Comparison of ENCODE assay signal across 7 mouse cellular contexts in the genomic region with DNA sequence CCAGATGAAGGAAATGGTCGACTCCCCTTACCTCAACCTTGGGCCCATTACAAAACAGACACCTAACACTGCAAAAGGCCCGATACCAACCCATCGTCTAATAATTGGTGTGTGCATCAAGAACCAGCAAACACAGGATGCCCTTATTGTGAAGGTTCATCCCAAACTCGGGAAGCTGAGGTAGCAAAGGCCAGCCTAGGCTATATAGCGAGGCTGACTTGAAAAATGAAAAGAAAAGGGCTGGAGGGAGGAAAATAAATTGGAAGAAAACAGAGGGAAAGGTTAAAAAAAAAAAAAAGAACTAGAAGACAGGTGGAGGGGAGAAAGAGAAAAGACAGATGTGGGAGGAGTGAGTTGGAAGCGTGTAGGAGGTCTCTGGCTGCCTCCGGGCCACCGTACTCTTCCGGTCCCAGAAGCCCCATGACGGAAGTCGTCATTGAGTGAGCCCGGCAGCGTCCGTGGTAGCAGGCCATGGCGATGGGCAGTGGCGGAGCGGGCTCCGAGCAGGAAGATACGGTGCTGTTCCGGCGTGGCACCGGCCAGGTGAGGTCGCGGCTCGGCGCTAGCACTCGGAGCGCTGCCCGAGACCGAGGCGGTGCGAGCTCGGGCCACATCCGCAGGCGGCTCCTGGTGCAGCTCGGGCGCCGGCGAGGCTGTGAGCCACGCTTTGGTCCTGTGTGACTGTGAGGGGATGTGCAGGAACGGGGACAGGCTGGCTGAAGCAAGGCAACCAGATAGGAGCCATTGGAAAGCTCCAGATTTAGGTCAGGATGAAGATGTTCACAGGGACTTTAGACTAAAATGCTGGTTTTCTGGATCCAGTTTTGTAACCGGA. TPM values are rescaled to one million over a fixed set of nuclear protein-coding genes. Genes with fewer than 3 reads are reported as not detected.
DNase-seq lines count a peak whose midpoint lies in the region; ATAC-seq lines count a peak whose summit lies in the region.

A gene (plus strand): TSS at position 430 of the 835 bp plus-strand sequence.

- H3K4me2 ChIP-seq in intestine, embryonic 15.5 days (replicated peaks) = peak within 1 kb of the TSS; percentile 76

- H3K9ac ChIP-seq in intestine, embryonic 15.5 days = peak within 1 kb of the TSS; percentile 87

- intact Hi-C loops in gastrocnemius, postnatal 36 days (cut with DNase I) = no loop called here
- intact Hi-C loops in left cerebral cortex, postnatal 25 days (cut with DNase I) = no loop called here

- H3K27me3 ChIP-seq in intestine, embryonic 15.5 days (replicated peaks) = no peaks in the 10 kb centered on the region
- H3K27me3 ChIP-seq in midbrain, embryonic 10.5 days (ENCODE audit: low read depth, poor library complexity, severe bottlenecking) = no peaks in the 10 kb centered on the region

- ATAC-seq in intestine, embryonic 15.5 days = peak; percentile 99

- 4% methylated on average over 42 of the region's 42 CpGs for WGBS in intestine, embryonic 15.5 days
- 4% methylated on average over 42 of the region's 42 CpGs for WGBS in midbrain, embryonic 10.5 days

- peaks cover 9% of the 10 kb centered on the region for H3K4me1 ChIP-seq in intestine, embryonic 15.5 days (replicated peaks)
- H3K4me1 ChIP-seq in midbrain, embryonic 10.5 days = peaks cover 15% of the 10 kb centered on the region

- H3K36me3 ChIP-seq in intestine, embryonic 15.5 days = peaks cover 9% of the 10 kb centered on the region; the same call in 1 of the 2 replicates
- peaks cover 31% of the 10 kb centered on the region for H3K36me3 ChIP-seq in midbrain, embryonic 10.5 days

- peak within 1 kb of the TSS; percentile 93 for H3K4me3 ChIP-seq in intestine, embryonic 15.5 days (replicated peaks)
- peak within 1 kb of the TSS; percentile 98 for H3K4me3 ChIP-seq in midbrain, embryonic 10.5 days

- no peak within 1 kb of the TSS for H3K27ac ChIP-seq in intestine, embryonic 15.5 days
- H3K27ac ChIP-seq in midbrain, embryonic 10.5 days (replicated peaks) = peak within 1 kb of the TSS; percentile 86

- DNase-seq in adrenal gland, adult 2 months = peak; percentile 96
- peak; percentile 82 for DNase-seq in embryo, embryonic 11.5 days (ENCODE audit: low read depth, low spot score)
- peak; percentile 85 to 88 for DNase-seq in gastrocnemius, postnatal 36 days
- peak; percentile 98 for DNase-seq in left cerebral cortex, postnatal 25 days (ENCODE audit: low spot score in 2 of 2)
- DNase-seq in midbrain, embryonic 10.5 days (ENCODE audit: low spot score) = peak; percentile 91
- DNase-seq in right cerebral cortex, postnatal 4 days = peak; percentile 86

- no peaks in the 10 kb centered on the region for H3K9me3 ChIP-seq in intestine, embryonic 15.5 days
- no peaks in the 10 kb centered on the region for H3K9me3 ChIP-seq in midbrain, embryonic 10.5 days (replicated peaks)

RNA-seq across cellular contexts. Expression of the gene that starts here (rescaled TPM):
- total RNA-seq in adrenal gland, adult 2 months (2021) = 10 to 100 TPM; 34.5 to 39.6 TPM
- 8.7 and 13.3 TPM in 2 replicates for polyA plus RNA-seq in adrenal gland, adult 2 months (2012; rRNA removed)
- 10 to 100 TPM; 12.2 to 15.2 TPM for total RNA-seq in gastrocnemius, postnatal 36 days (2021)
- 45.1 and 49.1 TPM in 2 replicates for polyA plus RNA-seq in intestine, embryonic 15.5 days (2015; fragmentation: Nextera tagmentation; extraction: Ambion mirVana)
- 10 to 100 TPM; 35.7 to 35.9 TPM for total RNA-seq in left cerebral cortex, postnatal 25 days (2021)
- 85.9 and 86.4 TPM in 2 replicates for polyA plus RNA-seq in midbrain, embryonic 10.5 days (2016; fragmentation: Nextera tagmentation; extraction: Ambion mirVana)
